8 mouse cellular contexts compared by ENCODE assay signal in the genomic region with DNA sequence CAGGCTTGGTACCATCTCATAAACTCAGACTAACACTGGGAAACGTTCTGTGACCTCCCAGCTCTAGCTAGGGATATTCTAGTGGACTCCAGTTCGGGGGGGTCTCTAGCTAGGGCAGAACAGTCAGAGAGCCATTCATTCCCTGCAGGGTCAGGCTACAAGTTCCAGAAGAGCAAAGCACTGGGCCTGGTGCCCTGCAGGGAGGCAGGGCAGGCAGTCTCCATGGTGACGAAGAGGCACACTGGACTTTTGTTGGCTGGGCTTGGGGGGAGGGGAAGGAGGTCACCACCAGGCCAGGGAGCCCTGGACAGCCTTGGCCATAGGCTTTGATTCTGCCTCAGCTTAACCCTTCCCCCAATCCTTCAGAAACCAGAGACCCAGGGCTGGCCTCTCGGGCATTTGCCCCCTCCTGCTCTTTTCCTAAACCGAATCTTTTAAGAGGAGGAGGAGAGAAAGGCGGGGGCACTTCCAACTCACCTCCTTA. TPM values are rescaled to one million over a fixed set of nuclear protein-coding genes. Genes with fewer than 3 reads are reported as not detected.
A peak's percentile ranks its signal among the peaks of the same experiment; 100 is the strongest.
DNase-seq lines count a peak whose midpoint lies in the region; ATAC-seq and TF ChIP-seq lines count a peak whose summit lies in the region.

A gene (minus strand): TSS at position 51 of the 484 bp plus-strand sequence.

- peak within 1 kb of the TSS; percentile 78 for H3K9ac ChIP-seq in heart, embryonic 12.5 days
- peak within 1 kb of the TSS; percentile 71 for H3K9ac ChIP-seq in midbrain, embryonic 13.5 days (replicated peaks)

- 0 out of 2 replicates have a peak, but pooled peaks cover under 1% of the 10 kb centered on the region for H3K36me3 ChIP-seq in heart, embryonic 12.5 days
- H3K36me3 ChIP-seq in midbrain, embryonic 13.5 days = no peaks in the 10 kb centered on the region

- no peak for TF ChIP-seq POLR2A in bone marrow, adult 2 months (IDR thresholded peaks at IDR 0.05; ENCODE audit: borderline replicate concordance, control insufficient read depth, low read depth, low read length)

- no peaks in the 10 kb centered on the region for H3K27me3 ChIP-seq in heart, embryonic 12.5 days (replicated peaks)
- no peaks in the 10 kb centered on the region for H3K27me3 ChIP-seq in midbrain, embryonic 13.5 days

- WGBS in heart, embryonic 12.5 days = 18% methylated on average over 6 of the region's 6 CpGs
- 54% methylated on average over 6 of the region's 6 CpGs for WGBS in bone marrow, adult 2 months
- WGBS in midbrain, embryonic 13.5 days = 0% methylated on average over 6 of the region's 6 CpGs

- H3K27ac ChIP-seq in heart, embryonic 12.5 days (ENCODE audit: poor library complexity, severe bottlenecking) = no peak within 1 kb of the TSS
- H3K27ac ChIP-seq in bone marrow, adult 2 months (ENCODE audit: control insufficient read depth, insufficient read depth, low read depth, low read length, poor library complexity) = peak within 1 kb of the TSS; percentile 22; the same call in 1 of the 2 replicates
- H3K27ac ChIP-seq in midbrain, embryonic 13.5 days = peak within 1 kb of the TSS; percentile 91

- peak within 1 kb of the TSS; percentile 98 for H3K4me2 ChIP-seq in heart, embryonic 12.5 days
- H3K4me2 ChIP-seq in midbrain, embryonic 13.5 days (replicated peaks) = peak within 1 kb of the TSS; percentile 82

- intact Hi-C loops in heart, postnatal 14 days (cut with DNase I) = no loop called here

- H3K4me3 ChIP-seq in heart, embryonic 12.5 days = peak within 1 kb of the TSS; percentile 79
- peak within 1 kb of the TSS; percentile 67 for H3K4me3 ChIP-seq in bone marrow, adult 2 months (replicated peaks; ENCODE audit: control insufficient read depth, low read depth, low read length)
- peak within 1 kb of the TSS; percentile 64 for H3K4me3 ChIP-seq in midbrain, embryonic 13.5 days (replicated peaks)

- no peak for DNase-seq in heart, postnatal 14 days
- peak; percentile 61 to 74 for DNase-seq in frontal cortex, postnatal 10 days (ENCODE audit: low spot score in 2 of 2)
- peak; percentile 79 to 83 for DNase-seq in kidney, postnatal 36 days
- DNase-seq in thymus, postnatal 4 days = no peak
- no peak for DNase-seq in urinary bladder, postnatal 36 days (ENCODE audit: low spot score in 2 of 2)

- TF ChIP-seq CTCF in bone marrow, adult 2 months (IDR thresholded peaks at IDR 0.05; ENCODE audit: control insufficient read depth, insufficient read depth, low read length) = no peak

- peaks cover 51% of the 10 kb centered on the region for H3K4me1 ChIP-seq in heart, embryonic 12.5 days (replicated peaks)
- peaks cover 7% of the 10 kb centered on the region for H3K4me1 ChIP-seq in bone marrow, adult 2 months (ENCODE audit: control insufficient read depth, insufficient read depth, low read length)
- peaks cover 57% of the 10 kb centered on the region for H3K4me1 ChIP-seq in midbrain, embryonic 13.5 days (replicated peaks)

- no peaks in the 10 kb centered on the region for H3K9me3 ChIP-seq in heart, embryonic 12.5 days (replicated peaks)
- H3K9me3 ChIP-seq in midbrain, embryonic 13.5 days = no peaks in the 10 kb centered on the region

- no peak for ATAC-seq in heart, embryonic 12.5 days (ENCODE audit: insufficient number of reproducible peaks, low FRiP score)
- ATAC-seq in midbrain, embryonic 13.5 days = no peak

RNA-seq across cellular contexts. Expression of the gene that starts here (rescaled TPM):
- polyA plus RNA-seq in heart, embryonic 12.5 days (2016; fragmentation: Nextera tagmentation; extraction: Ambion mirVana) = 0.32 and 0.61 TPM in 2 replicates
- total RNA-seq in heart, postnatal 14 days (2021) = not detected
- polyA plus RNA-seq in bone marrow, adult 2 months (2011; ENCODE audit: insufficient read depth, insufficient read length, low replicate concordance, missing spikeins) = 4.6 TPM in 1 of 2 replicates, not detected in the other
- not detected in 2 replicates for polyA plus RNA-seq in midbrain, embryonic 13.5 days (2015; fragmentation: Nextera tagmentation; extraction: Ambion mirVana)

Comparison
In these comparisons a context has a peak if more than half of its experiments do, and no peak if none do; other contexts are left out.
1. DNase-seq: peak in frontal cortex, postnatal 10 days (2 of 2) and kidney, postnatal 36 days (2 of 2); none in heart, postnatal 14 days (0 of 2), thymus, postnatal 4 days (single experiment) and urinary bladder, postnatal 36 days (0 of 2).
2. Peak in every context shown above with its lines, with median percentiles within 50 percentile points of each other: H3K4me3 ChIP-seq.